Mouse (Mus musculus): ENCODE measurements at regions not wholly inside any gene's neighbourhood (a gene's known extent, or its start where the extent isn't known, plus 50 kb on each side); places are given as distances from the start of the nearest gene placed in this dataset.

GRCm38 (mm10) chr17:27364899-27365298 lies 156.3 kb downstream of the Grm4 start:
- Histone ChIP-seq H3K27ac (replicated peaks; ENCODE audit: low read depth, low read length) (no peak overlapping the region), H3K9me3 (ENCODE audit: control insufficient read depth, low read length) (no peaks in the 10 kb centered on the region), H3K9ac (ENCODE audit: low read depth, low read length) (no peak overlapping the region), H3K4me2 (ENCODE audit: low read depth, low read length) (no peak overlapping the region), H3K27me3 (replicated peaks; ENCODE audit: control insufficient read depth, insufficient read depth, low read length) (no peaks in the 10 kb centered on the region), H3K4me3 (ENCODE audit: low read depth, low read length) (no peak overlapping the region), H3K4me1 (ENCODE audit: control insufficient read depth, insufficient read depth, low read length) (no peaks in the 10 kb centered on the region), H3K36me3 (ENCODE audit: control insufficient read depth, insufficient read depth, low read length) (no peaks in the 10 kb centered on the region)
- ATAC-seq (ENCODE audit: low read depth), result no peak
- DNase-seq (ENCODE audit: low spot score), result no peak
- WGBS, result 88% methylated on average over 6 of the region's 6 CpGs

- Histone ChIP-seq H3K4me2 (ENCODE audit: low read depth, low read length) (no peak overlapping the region), H3K9ac (ENCODE audit: low read depth, low read length) (no peak overlapping the region), H3K36me3 (ENCODE audit: control insufficient read depth, insufficient read depth, low read length) (no peaks in the 10 kb centered on the region), H3K4me3 (ENCODE audit: low read depth, low read length) (no peak overlapping the region), H3K27me3 (replicated peaks; ENCODE audit: control insufficient read depth, insufficient read depth, low read length) (no peaks in the 10 kb centered on the region), H3K4me1 (ENCODE audit: control insufficient read depth, insufficient read depth, low read length) (no peaks in the 10 kb centered on the region), H3K27ac (replicated peaks; ENCODE audit: low read depth, low read length) (no peak overlapping the region), H3K9me3 (ENCODE audit: control insufficient read depth, low read length) (no peaks in the 10 kb centered on the region)
- no peak for DNase-seq (ENCODE audit: low spot score)
- 84% methylated on average over 7 of the region's 7 CpGs for WGBS
- no peak for ATAC-seq (ENCODE audit: low read depth)
These were observed 156.9 kb downstream of the Grm4 start for GRCm38 (mm10) chr17:27364338-27364737.

GRCm38 (mm10) chr17:27363911-27364310 lies 157.3 kb downstream of the Grm4 start:
- Histone ChIP-seq H3K4me3 (ENCODE audit: low read depth, low read length) (no peak overlapping the region), H3K27me3 (replicated peaks; ENCODE audit: control insufficient read depth, insufficient read depth, low read length) (no peaks in the 10 kb centered on the region), H3K36me3 (ENCODE audit: control insufficient read depth, insufficient read depth, low read length) (no peaks in the 10 kb centered on the region), H3K4me1 (ENCODE audit: control insufficient read depth, insufficient read depth, low read length) (no peaks in the 10 kb centered on the region), H3K4me2 (ENCODE audit: low read depth, low read length) (no peak overlapping the region), H3K27ac (replicated peaks; ENCODE audit: low read depth, low read length) (no peak overlapping the region), H3K9me3 (ENCODE audit: control insufficient read depth, low read length) (no peaks in the 10 kb centered on the region), H3K9ac (ENCODE audit: low read depth, low read length) (no peak overlapping the region)
- no peak for ATAC-seq (ENCODE audit: low read depth)
- DNase-seq (ENCODE audit: low spot score), result no peak
- 77% methylated on average over 6 of the region's 6 CpGs for WGBS

- Histone ChIP-seq H3K9me3 (ENCODE audit: control insufficient read depth, low read length) (no peaks in the 10 kb centered on the region), H3K9ac (ENCODE audit: low read depth, low read length) (no peak overlapping the region), H3K36me3 (ENCODE audit: control insufficient read depth, insufficient read depth, low read length) (no peaks in the 10 kb centered on the region), H3K27ac (replicated peaks; ENCODE audit: low read depth, low read length) (no peak overlapping the region), H3K4me1 (ENCODE audit: control insufficient read depth, insufficient read depth, low read length) (no peaks in the 10 kb centered on the region), H3K27me3 (replicated peaks; ENCODE audit: control insufficient read depth, insufficient read depth, low read length) (no peaks in the 10 kb centered on the region), H3K4me3 (ENCODE audit: low read depth, low read length) (no peak overlapping the region), H3K4me2 (ENCODE audit: low read depth, low read length) (no peak overlapping the region)
- no peak for ATAC-seq (ENCODE audit: low read depth)
- DNase-seq (ENCODE audit: low spot score), result no peak
- 93% methylated on average over 8 of the region's 8 CpGs for WGBS
These were observed 158.0 kb upstream of the Lemd2 start for GRCm38 (mm10) chr17:27362221-27362620.

GRCm38 (mm10) chr17:27361362-27361761 lies 157.1 kb upstream of the Lemd2 start:
- no peaks in the 10 kb centered on the region for H3K36me3 ChIP-seq (ENCODE audit: control insufficient read depth, insufficient read depth, low read length)
- 82% methylated on average over 2 of the region's 2 CpGs for WGBS
- DNase-seq (ENCODE audit: low spot score) (peak; percentile 53), ATAC-seq (ENCODE audit: low read depth) (0 out of 2 replicates have a peak, but pooled peaks have one; percentile 57)
- H3K27me3 ChIP-seq (replicated peaks; ENCODE audit: control insufficient read depth, insufficient read depth, low read length), result no peaks in the 10 kb centered on the region
- H3K4me1 ChIP-seq (ENCODE audit: control insufficient read depth, insufficient read depth, low read length), result no peaks in the 10 kb centered on the region
- no peak overlapping the region for H3K4me2 ChIP-seq (ENCODE audit: low read depth, low read length)
- H3K9me3 ChIP-seq (ENCODE audit: control insufficient read depth, low read length), result no peaks in the 10 kb centered on the region
- H3K9ac ChIP-seq (ENCODE audit: low read depth, low read length), result no peak overlapping the region
- no peak overlapping the region for H3K27ac ChIP-seq (replicated peaks; ENCODE audit: low read depth, low read length)
- H3K4me3 ChIP-seq (ENCODE audit: low read depth, low read length), result no peak overlapping the region

GRCm38 (mm10) chr17:27356862-27357261 lies 152.6 kb upstream of the Lemd2 start:
- Histone ChIP-seq H3K9me3 (ENCODE audit: control insufficient read depth, low read length) (no peaks in the 10 kb centered on the region), H3K9ac (ENCODE audit: low read depth, low read length) (no peak overlapping the region), H3K4me3 (ENCODE audit: low read depth, low read length) (no peak overlapping the region), H3K27ac (replicated peaks; ENCODE audit: low read depth, low read length) (no peak overlapping the region), H3K27me3 (replicated peaks; ENCODE audit: control insufficient read depth, insufficient read depth, low read length) (no peaks in the 10 kb centered on the region), H3K36me3 (ENCODE audit: control insufficient read depth, insufficient read depth, low read length) (no peaks in the 10 kb centered on the region), H3K4me2 (ENCODE audit: low read depth, low read length) (no peak overlapping the region), H3K4me1 (ENCODE audit: control insufficient read depth, insufficient read depth, low read length) (no peaks in the 10 kb centered on the region)
- no peak for DNase-seq (ENCODE audit: low spot score)
- 92% methylated on average over 3 of the region's 3 CpGs for WGBS
- ATAC-seq (ENCODE audit: low read depth), result no peak

GRCm38 (mm10) chr17:27355717-27356116 lies 151.4 kb upstream of the Lemd2 start:
- Histone ChIP-seq H3K4me1 (ENCODE audit: control insufficient read depth, insufficient read depth, low read length) (no peaks in the 10 kb centered on the region), H3K27ac (replicated peaks; ENCODE audit: low read depth, low read length) (no peak overlapping the region), H3K9ac (ENCODE audit: low read depth, low read length) (no peak overlapping the region), H3K27me3 (replicated peaks; ENCODE audit: control insufficient read depth, insufficient read depth, low read length) (no peaks in the 10 kb centered on the region), H3K36me3 (ENCODE audit: control insufficient read depth, insufficient read depth, low read length) (no peaks in the 10 kb centered on the region), H3K4me2 (ENCODE audit: low read depth, low read length) (no peak overlapping the region), H3K9me3 (ENCODE audit: control insufficient read depth, low read length) (no peaks in the 10 kb centered on the region), H3K4me3 (ENCODE audit: low read depth, low read length) (no peak overlapping the region)
- ATAC-seq (ENCODE audit: low read depth) (no peak), DNase-seq (ENCODE audit: low spot score) (no peak)
- 89% methylated on average over 9 of the region's 9 CpGs for WGBS

GRCm38 (mm10) chr17:27355056-27355455 lies 150.8 kb upstream of the Lemd2 start:
- Histone ChIP-seq H3K27ac (replicated peaks; ENCODE audit: low read depth, low read length) (no peak overlapping the region), H3K4me3 (ENCODE audit: low read depth, low read length) (no peak overlapping the region), H3K9me3 (ENCODE audit: control insufficient read depth, low read length) (no peaks in the 10 kb centered on the region), H3K4me2 (ENCODE audit: low read depth, low read length) (no peak overlapping the region), H3K27me3 (replicated peaks; ENCODE audit: control insufficient read depth, insufficient read depth, low read length) (no peaks in the 10 kb centered on the region), H3K4me1 (ENCODE audit: control insufficient read depth, insufficient read depth, low read length) (no peaks in the 10 kb centered on the region), H3K9ac (ENCODE audit: low read depth, low read length) (no peak overlapping the region), H3K36me3 (ENCODE audit: control insufficient read depth, insufficient read depth, low read length) (no peaks in the 10 kb centered on the region)
- no peak for DNase-seq (ENCODE audit: low spot score)
- 93% methylated on average over 4 of the region's 4 CpGs for WGBS
- ATAC-seq (ENCODE audit: low read depth), result no peak

- Histone ChIP-seq H3K9ac (ENCODE audit: low read depth, low read length) (no peak overlapping the region), H3K4me2 (ENCODE audit: low read depth, low read length) (no peak overlapping the region), H3K27ac (replicated peaks; ENCODE audit: low read depth, low read length) (no peak overlapping the region), H3K4me1 (ENCODE audit: control insufficient read depth, insufficient read depth, low read length) (no peaks in the 10 kb centered on the region), H3K27me3 (replicated peaks; ENCODE audit: control insufficient read depth, insufficient read depth, low read length) (no peaks in the 10 kb centered on the region), H3K4me3 (ENCODE audit: low read depth, low read length) (no peak overlapping the region), H3K9me3 (ENCODE audit: control insufficient read depth, low read length) (no peaks in the 10 kb centered on the region), H3K36me3 (ENCODE audit: control insufficient read depth, insufficient read depth, low read length) (no peaks in the 10 kb centered on the region)
- no peak for DNase-seq (ENCODE audit: low spot score)
- 90% methylated on average over 9 of the region's 9 CpGs for WGBS
- ATAC-seq (ENCODE audit: low read depth), result no peak
These were observed 145.6 kb upstream of the Lemd2 start for GRCm38 (mm10) chr17:27349911-27350310.

All from embryonic facial prominence, embryonic 14.5 days (tissue).